Mouse (Mus musculus) bone marrow, adult 2 months (tissue): ENCODE data around the gene Polr2e.

Experiments
- CTCF ChIP-seq: fragments of 200-500 bp; IDR thresholded peaks from 2 replicates; pipeline ENCODE4 v1.5.1; 2011; ENCODE audit warnings: low read length, control low read depth; ENCODE audit not compliant: control insufficient read depth, insufficient read depth
- POLR2A ChIP-seq: fragments of 200-500 bp; IDR thresholded peaks from 2 replicates; pipeline ENCODE4 v1.6.1; 2011; ENCODE audit warnings: low read depth, mild to moderate bottlenecking, control low read depth, low read length, borderline replicate concordance; ENCODE audit not compliant: control insufficient read depth

GRCm38 (mm10) chr10:80055891-80056290 lies 16.3 kb upstream of the Polr2e start:
- no peak for TF ChIP-seq CTCF
- no peak for TF ChIP-seq POLR2A
